Mouse (Mus musculus) heart, adult 2 months (tissue): ENCODE measurements around the gene Tmem120a. TPM values are rescaled to one million over a fixed set of nuclear protein-coding genes. Genes with fewer than 3 reads are reported as not detected.

Experiments
- DNase-seq, 2 experiments: peaks; one replicate each; pipeline ENCODE4 v3.0.0; 2021
- H3K27ac ChIP-seq: fragments of 200-600 bp; 2 replicates; pipeline ENCODE4 v1.8.1; 2022
- H3K27me3 ChIP-seq: fragments of 200-500 bp; 2 replicates; pipeline ENCODE4 v1.6.1; 2012; ENCODE audit warnings: mild to moderate bottlenecking, low read length, inconsistent platforms, mixed read lengths; ENCODE audit not compliant: control insufficient read depth, insufficient read depth
- H3K36me3 ChIP-seq: fragments of 200-500 bp; 2 replicates; pipeline ENCODE4 v1.6.1; 2012; ENCODE audit warnings: low read length, inconsistent platforms; ENCODE audit not compliant: control insufficient read depth, insufficient read depth
- H3K4me1 ChIP-seq: fragments of 200-500 bp; 2 replicates; pipeline ENCODE4 v1.6.1; 2011; ENCODE audit warnings: low read length; ENCODE audit not compliant: control insufficient read depth, insufficient read depth
- H3K4me3 ChIP-seq: fragments of 200-600 bp; 2 replicates; pipeline ENCODE4 v1.8.1; 2022
- H3K79me2 ChIP-seq: fragments of 200-500 bp; replicated peaks from 2 replicates; pipeline ENCODE4 v1.6.1; 2012; ENCODE audit warnings: mild to moderate bottlenecking, inconsistent platforms, low read length, moderate library complexity, mixed read lengths; ENCODE audit not compliant: control insufficient read depth, insufficient read depth
- H3K9ac ChIP-seq: fragments of 200-500 bp; 2 replicates; pipeline ENCODE4 v1.6.1; 2012; ENCODE audit warnings: low read depth, mild to moderate bottlenecking, control low read depth, inconsistent platforms, low read length, mixed read lengths
- CTCF ChIP-seq: fragments of 200-600 bp; IDR thresholded peaks from 2 replicates; pipeline ENCODE4 v1.8.1; 2022; ENCODE audit warnings: antibody characterized with exemption, mild to moderate bottlenecking, moderate library complexity
- EP300 ChIP-seq: fragments of 200-500 bp; IDR thresholded peaks from 2 replicates; pipeline ENCODE4 v1.6.1; 2011; ENCODE audit warnings: low read depth, low read length, control low read depth; ENCODE audit not compliant: insufficient read depth
- POLR2A ChIP-seq: fragments of 200-500 bp; IDR thresholded peaks from 2 replicates; pipeline ENCODE4 v1.6.1; 2011; ENCODE audit warnings: mild to moderate bottlenecking, low read depth, low read length, control low read depth; ENCODE audit not compliant: insufficient read depth
- WGBS: fragments of 180-500 bp; shearing (Covaris S2); methylation state at CpG from one replicate; pipeline ENCODE4 v1.1.7; 2018; 5-methylcytosine and 5-hydroxymethylcytosine counted together
- intact Hi-C: fragments of 180-260 bp; cut with DNase I; formaldehyde crosslinking; loops from one replicate; pipeline ENCODE4 v1.15.1; 2025
- polyA plus RNA-seq: library from polyadenylated mRNA; depleted of rRNA; stranded (reverse); fragments of >200 nt; gene quantifications from 2 replicates; pipeline ENCODE4 v1.2.3, GENCODE M21; 2012
- total RNA-seq, 2 experiments: library from RNA; stranded (reverse); gene quantifications; 2 replicates each; pipeline ENCODE4 v1.2.3; 2021

Gene Tmem120a
- total and polyA plus RNA-seq, 3 experiments, result 13.6 to 27.3 (median 19.3) TPM

- Histone ChIP-seq H3K4me3 (no peak overlapping the region), H3K9ac (no peak overlapping the region), H3K27me3 (no peaks in the 10 kb centered on the region), H3K4me1 (no peaks in the 10 kb centered on the region), H3K79me2 (no peaks in the 10 kb centered on the region), H3K27ac (no peak overlapping the region), H3K36me3 (no peaks in the 10 kb centered on the region)
- TF ChIP-seq POLR2A, result no peak
- WGBS, result 93% methylated on average over 16 of the region's 16 CpGs
- no peak for DNase-seq
- intact Hi-C loops, result no loop called here
These were observed 7.7 kb downstream of the Tmem120a start for GRCm38 (mm10) chr5:135736544-135736943.

- H3K36me3 ChIP-seq, result no peaks in the 10 kb centered on the region
- 76% methylated on average over 13 of the region's 13 CpGs for WGBS
- no peak overlapping the region for H3K9ac ChIP-seq
- no peak for DNase-seq
- H3K4me3 ChIP-seq, result no peak overlapping the region
- H3K79me2 ChIP-seq, result no peaks in the 10 kb centered on the region
- TF ChIP-seq CTCF (no peak), POLR2A (no peak), EP300 (no peak)
- H3K4me1 ChIP-seq, result no peaks in the 10 kb centered on the region
- no peak overlapping the region for H3K27ac ChIP-seq
- H3K27me3 ChIP-seq, result no peaks in the 10 kb centered on the region
- intact Hi-C loops, result no loop called here
These were observed 8.5 kb downstream of the Tmem120a start for GRCm38 (mm10) chr5:135735741-135736140.

GRCm38 (mm10) chr5:135734057-135734680 is 10.1 kb downstream of the Tmem120a start:
- WGBS, result 90% methylated on average over 42 of the region's 42 CpGs
- TF ChIP-seq EP300 (no peak), POLR2A (no peak), CTCF (no peak)
- Histone ChIP-seq H3K27me3 (no peaks in the 10 kb centered on the region), H3K4me1 (no peaks in the 10 kb centered on the region), H3K27ac (no peak overlapping the region), H3K36me3 (no peaks in the 10 kb centered on the region), H3K9ac (no peak overlapping the region), H3K79me2 (no peaks in the 10 kb centered on the region), H3K4me3 (no peak overlapping the region)
- DNase-seq, result no peak
- intact Hi-C loops, result no loop called here

- no peak for DNase-seq
- Histone ChIP-seq H3K36me3 (no peaks in the 10 kb centered on the region), H3K27me3 (no peaks in the 10 kb centered on the region), H3K9ac (no peak overlapping the region), H3K79me2 (no peaks in the 10 kb centered on the region), H3K27ac (no peak overlapping the region), H3K4me3 (no peak overlapping the region), H3K4me1 (no peaks in the 10 kb centered on the region)
- no peak for TF ChIP-seq POLR2A
- no peak for TF ChIP-seq EP300
- no peak for TF ChIP-seq CTCF
- WGBS, result 75% methylated on average over 4 of the region's 4 CpGs
- intact Hi-C loops, result no loop called here
These were observed 11.2 kb downstream of the Tmem120a start for GRCm38 (mm10) chr5:135733071-135733470.

GRCm38 (mm10) chr5:135731322-135731721 is 12.9 kb downstream of the Tmem120a start:
- Histone ChIP-seq H3K36me3 (no peaks in the 10 kb centered on the region), H3K79me2 (no peaks in the 10 kb centered on the region), H3K27me3 (no peaks in the 10 kb centered on the region), H3K27ac (no peak overlapping the region), H3K4me1 (peaks cover 6% of the 10 kb centered on the region), H3K4me3 (no peak overlapping the region), H3K9ac (no peak overlapping the region)
- intact Hi-C loops, result no loop called here
- TF ChIP-seq CTCF, result no peak
- no peak for TF ChIP-seq POLR2A
- TF ChIP-seq EP300, result no peak
- DNase-seq, result no peak
- WGBS, result 95% methylated on average over 16 of the region's 16 CpGs

GRCm38 (mm10) chr5:135730916-135731315 is 13.3 kb downstream of the Tmem120a start:
- Histone ChIP-seq H3K4me3 (no peak overlapping the region), H3K27ac (no peak overlapping the region), H3K9ac (no peak overlapping the region), H3K4me1 (peaks cover 7% of the 10 kb centered on the region), H3K27me3 (no peaks in the 10 kb centered on the region), H3K79me2 (no peaks in the 10 kb centered on the region), H3K36me3 (no peaks in the 10 kb centered on the region)
- no peak for DNase-seq
- 90% methylated on average over 10 of the region's 10 CpGs for WGBS
- intact Hi-C loops, result no loop called here
- TF ChIP-seq POLR2A, result no peak
- no peak for TF ChIP-seq CTCF
